Mouse (Mus musculus): ENCODE data around the gene Lgals7.

DNA sequence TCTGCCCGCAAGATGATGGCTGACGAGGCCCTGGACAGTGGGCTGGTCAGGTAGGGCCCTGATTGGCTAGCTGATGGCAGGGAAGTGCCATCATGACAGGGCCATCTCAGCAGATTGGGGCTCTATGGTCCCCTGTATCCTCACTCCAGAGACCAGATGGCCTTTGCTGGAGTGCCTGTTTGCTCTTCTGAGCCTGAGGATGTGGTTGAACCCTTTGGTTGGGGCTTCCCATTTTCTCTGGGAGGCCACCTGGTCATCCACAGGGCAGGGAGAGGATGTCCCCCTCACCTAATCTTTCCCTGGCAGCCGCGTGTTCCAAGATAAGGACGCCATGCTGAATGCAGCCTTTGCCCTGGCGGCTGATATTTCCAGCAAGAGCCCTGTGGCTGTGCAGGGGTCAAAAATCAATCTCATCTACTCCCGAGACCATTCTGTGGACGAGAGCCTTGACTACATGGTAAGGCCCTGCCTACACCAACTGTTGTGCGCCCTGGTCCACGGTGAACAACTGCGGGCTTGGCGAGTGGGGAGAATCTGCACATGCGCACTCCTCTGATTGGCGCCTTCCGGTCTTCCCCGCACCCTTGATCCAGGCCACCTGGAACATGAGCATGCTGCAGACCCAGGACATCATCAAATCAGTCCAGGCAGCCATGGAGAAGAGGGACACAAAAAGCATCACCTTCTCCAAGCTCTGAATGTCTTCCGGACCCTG, 32.1 kb upstream of the Lgals7 start:
- TF ChIP-seq POLR2A (IDR thresholded peaks at IDR 0.05; ENCODE audit: low read depth, low read length): no peak
- TF ChIP-seq CTCF (IDR thresholded peaks at IDR 0.05; ENCODE audit: extremely low read depth, insufficient read depth, insufficient read length, insufficient replicate concordance): no peak
